Mouse (Mus musculus): ENCODE measurements around the gene Gm11596.
"Not testable (repeated sequence)": the region's sequence is repeated elsewhere in the genome, so short reads cannot be mapped to it uniquely, and the experiment has no call there.

Gene Gm11596

DNA sequence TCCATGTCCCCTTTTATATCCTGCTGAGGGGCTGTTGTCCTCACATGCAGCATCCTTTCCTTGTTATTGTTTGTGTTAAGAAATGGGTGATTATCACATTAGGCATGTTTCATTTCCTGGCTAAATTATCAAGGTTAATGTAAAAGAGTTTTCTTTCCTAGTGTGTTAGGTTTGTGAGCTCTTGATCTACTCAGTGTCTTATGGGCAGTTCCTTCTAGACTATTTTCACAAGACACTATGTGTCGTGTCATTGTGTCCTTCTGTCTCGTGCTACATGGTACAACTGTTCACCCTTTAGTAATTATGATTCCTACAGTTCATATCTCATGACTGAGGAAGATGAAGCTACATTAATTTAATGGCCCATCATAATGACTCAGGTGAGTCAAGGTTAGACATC lies at the start of gene Gm11596:
Gm11596 (minus strand) TSS at position 101 of the 400 bp plus-strand sequence.
- DNase-seq, result no peak

DNA sequence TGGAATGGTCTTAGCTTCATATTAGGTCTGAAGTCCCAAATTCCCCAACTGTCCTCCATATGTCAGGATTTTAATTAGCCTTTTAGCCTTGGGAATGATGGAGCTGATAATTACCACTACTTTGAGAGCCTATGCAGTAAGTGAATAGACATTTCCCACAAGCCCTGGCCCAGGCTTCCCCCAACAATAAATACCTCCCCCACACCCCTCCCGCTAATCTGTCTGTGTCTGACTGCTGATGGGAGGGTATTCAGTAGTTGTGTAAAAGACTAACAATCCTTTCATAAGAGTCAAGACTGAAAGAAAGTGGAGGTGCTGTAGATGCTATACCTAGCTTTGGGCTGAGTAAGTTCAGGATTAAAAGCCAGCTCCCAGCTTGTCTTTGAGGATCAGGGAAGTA lies 48.9 kb upstream of the Gm11596 start:
- no peak for DNase-seq

DNA sequence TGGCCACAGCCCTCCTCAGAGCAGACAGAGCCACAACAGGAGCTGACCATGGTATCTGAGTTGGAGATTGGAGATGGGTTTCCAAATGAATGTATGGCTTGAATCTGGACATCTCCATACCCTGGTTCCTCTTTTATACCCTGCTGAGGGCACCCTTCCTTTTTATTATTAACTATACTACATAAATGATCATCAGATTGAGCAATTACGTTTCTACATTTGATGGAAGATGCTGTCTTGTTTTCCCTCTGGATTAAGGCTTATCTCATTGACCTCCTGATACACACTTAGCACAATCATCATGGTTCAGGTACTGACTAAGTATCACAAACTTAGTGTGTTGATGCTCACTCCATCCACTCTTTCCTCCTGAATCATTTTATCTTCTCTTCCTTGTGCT lies 44.7 kb upstream of the Gm11596 start, which contains the start of gene 2300003K06Rik:
2300003K06Rik (minus strand) TSS at position 101 of the 400 bp plus-strand sequence.
- DNase-seq, result no peak

DNA sequence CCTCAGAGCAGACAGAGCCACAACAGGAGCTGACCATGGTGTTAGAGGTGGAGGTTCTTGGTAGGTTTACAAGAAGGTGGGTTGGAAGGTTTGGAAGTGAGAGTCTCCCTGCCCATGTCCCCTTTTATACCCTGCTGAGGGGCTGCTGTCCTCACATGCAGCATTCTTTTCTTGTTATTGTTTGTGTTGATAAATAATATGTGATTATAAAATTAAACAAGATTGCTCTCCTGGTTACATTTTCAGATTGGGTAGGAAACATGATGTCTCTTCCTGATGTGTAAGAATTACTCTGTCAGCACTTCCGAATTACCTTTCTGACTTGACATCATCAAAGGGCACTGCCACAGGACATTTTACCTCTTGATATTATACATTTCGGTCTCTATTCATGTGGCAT lies 22.3 kb upstream of the Gm11596 start, which contains the start of gene Gm11564:
Gm11564 (minus strand) TSS at position 101 of the 400 bp plus-strand sequence.
- DNase-seq, result not testable (repeated sequence)

DNA sequence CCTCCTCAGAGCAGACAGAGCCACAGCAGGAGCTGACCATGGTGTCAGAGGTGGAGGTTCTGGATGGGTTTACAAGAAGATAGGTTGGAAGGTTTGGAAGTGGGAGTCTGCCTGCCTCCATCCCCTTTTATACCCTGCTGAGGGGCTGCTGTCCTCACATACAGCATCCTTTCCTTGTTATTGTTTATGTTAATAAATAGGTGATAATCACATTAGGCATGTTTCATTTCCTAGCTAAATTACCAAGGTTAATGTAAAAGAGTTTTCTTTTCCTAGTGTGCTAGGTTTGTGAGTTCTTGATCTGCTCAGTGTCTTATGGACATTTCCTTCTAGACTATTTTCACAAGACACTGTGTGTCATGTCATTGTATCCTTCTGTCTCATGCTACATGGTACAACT lies 16.5 kb upstream of the Gm11596 start, which contains the start of gene Krtap4-13:
Krtap4-13 (minus strand) TSS at position 101 of the 400 bp plus-strand sequence.
- not testable (repeated sequence) for DNase-seq

DNA sequence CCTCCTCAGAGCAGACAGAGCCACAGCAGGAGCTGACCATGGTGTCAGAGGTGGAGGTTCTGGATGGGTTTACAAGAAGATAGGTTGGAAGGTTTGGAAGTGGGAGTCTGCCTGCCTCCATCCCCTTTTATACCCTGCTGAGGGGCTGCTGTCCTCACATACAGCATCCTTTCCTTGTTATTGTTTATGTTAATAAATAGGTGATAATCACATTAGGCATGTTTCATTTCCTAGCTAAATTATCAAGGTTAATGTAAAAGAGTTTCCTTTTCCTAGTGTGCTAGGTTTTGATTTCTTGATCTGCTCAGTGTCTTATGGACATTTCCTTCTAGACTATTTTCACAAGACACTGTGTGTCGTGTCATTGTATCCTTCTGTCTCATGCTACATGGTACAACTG lies 11.1 kb upstream of the Gm11596 start, which contains the start of gene Gm11554:
Gm11554 (minus strand) TSS at position 101 of the 400 bp plus-strand sequence.
- not testable (repeated sequence) for DNase-seq

DNA sequence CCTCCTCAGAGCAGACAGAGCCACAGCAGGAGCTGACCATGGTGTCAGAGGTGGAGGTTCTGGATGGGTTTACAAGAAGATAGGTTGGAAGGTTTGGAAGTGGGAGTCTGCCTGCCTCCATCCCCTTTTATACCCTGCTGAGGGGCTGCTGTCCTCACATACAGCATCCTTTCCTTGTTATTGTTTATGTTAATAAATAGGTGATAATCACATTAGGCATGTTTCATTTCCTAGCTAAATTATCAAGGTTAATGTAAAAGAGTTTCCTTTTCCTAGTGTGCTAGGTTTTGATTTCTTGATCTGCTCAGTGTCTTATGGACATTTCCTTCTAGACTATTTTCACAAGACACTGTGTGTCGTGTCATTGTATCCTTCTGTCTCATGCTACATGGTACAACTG lies 5.6 kb upstream of the Gm11596 start, which contains the start of gene Gm11569:
Gm11569 (minus strand) TSS at position 101 of the 400 bp plus-strand sequence.
- DNase-seq, result not testable (repeated sequence)

DNA sequence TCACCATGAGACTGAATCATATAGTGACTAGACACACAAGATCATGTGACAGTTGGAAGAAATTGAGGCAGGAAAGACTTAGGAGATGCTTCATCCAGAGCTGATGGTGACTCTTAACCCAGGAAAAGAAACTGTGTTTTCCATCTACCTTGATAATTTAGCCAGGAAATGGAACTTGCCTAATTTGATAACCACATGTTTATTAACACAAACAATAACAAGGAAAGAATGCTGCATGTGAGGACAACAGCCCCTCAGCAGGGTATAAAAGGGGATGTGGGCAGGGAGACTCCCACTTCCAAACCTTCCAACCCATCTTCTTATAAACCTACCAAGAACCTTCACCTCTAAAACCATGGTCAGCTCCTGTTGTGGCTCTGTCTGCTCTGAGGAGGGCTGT lies 8.4 kb downstream of the Gm11596 start, which contains the start of gene Krtap4-9:
Krtap4-9 (plus strand) TSS at position 301 of the 400 bp plus-strand sequence.
- DNase-seq, result not testable (repeated sequence)

DNA sequence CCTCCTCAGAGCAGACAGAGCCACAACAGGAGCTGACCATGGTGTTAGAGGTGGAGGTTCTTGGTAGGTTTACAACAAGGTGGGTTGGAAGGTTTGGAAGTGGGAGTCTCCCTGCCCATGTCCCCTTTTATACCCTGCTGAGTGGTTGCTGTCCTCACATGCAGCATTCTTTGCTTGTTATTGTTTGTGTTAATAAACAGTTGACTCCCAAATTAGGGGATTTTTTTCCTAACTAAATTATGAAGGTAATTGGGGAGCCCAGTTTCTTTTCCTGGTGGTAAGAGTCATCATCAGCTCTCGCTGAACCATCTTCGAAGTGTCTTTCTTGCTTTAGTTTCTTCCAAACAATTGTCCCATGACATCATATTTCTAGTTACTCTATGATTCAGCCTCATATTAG lies 12.7 kb downstream of the Gm11596 start, which contains the start of gene Krtap4-8:
Krtap4-8 (minus strand) TSS at position 101 of the 400 bp plus-strand sequence.
- DNase-seq, result no peak

DNA sequence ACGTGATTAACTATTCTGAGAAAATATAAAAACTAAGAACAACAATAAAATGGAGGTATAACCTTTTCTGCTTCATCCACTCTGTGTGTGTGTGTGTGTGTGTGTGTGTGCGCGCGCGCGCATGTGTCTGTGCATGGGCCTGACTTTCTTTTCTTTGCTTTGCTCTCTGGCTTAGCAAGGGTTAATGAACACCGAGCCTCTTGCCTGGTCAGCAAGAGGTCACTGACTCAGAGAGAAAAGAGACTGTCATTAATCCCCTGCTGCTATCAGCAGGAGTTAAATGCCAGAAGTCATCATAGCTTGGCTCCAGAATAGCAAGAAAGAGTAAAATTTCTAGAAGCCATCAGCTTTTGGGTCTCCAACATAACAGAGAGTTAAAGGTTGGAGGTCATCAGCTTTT lies 14.9 kb downstream of the Gm11596 start:
- DNase-seq, result peak; percentile 35

DNA sequence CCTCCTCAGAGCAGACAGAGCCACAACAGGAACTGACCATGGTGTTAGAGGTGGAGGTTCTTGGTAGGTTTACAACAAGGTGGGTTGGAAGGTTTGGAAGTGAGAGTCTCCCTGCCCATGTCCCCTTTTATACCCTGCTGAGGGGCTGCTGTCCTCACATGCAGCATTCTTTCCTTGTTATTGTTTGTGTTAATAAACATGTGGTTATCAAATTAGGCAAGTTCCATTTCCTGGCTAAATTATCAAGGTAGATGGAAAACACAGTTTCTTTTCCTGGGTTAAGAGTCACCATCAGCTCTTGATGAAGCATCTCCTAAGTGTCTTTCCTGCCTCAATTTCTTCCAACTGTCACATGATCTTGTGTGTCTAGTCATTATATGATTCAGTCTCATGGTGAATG lies 20.5 kb downstream of the Gm11596 start, which contains the start of gene Gm11595:
Gm11595 (minus strand) TSS at position 101 of the 400 bp plus-strand sequence.
- not testable (repeated sequence) for DNase-seq

DNA sequence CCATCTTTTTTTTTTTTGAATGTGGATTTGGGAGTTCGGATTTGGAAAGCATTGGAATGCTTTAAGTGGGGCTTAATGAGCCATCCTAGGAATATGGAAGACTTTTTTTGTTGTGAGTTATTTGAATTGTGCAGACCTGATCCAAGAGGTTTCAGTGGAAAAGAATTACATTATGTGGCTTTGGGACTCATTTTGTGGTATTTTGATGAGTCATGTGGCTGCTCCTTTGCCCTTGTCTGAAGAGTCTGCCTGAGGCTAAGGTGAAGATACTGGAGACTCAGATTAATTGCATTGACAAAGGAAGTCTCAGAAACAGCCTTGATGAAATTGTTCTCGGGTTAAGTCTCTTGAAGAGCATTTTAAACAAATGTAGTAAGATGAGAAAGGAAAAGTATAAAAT lies 24.9 kb downstream of the Gm11596 start:
- DNase-seq, result no peak

DNA sequence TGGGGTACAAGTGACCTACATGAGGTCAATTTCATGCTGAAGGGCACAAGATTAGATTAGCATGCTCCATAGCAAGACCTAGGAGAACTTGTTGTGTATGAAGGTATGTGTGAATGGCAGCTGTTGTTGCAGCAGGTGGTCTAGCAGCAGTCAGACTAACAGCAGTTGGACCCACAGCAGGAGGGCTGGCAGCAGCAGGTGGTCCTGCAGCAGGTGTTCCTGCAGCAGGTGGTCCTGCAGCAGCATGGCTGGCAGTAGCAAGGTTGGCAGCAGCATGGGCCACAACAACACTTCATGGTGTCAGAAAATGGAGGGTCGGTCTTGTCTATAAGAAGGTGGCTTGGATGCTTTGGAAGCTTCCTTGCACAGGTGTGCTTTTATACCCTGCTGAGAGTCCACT lies 34.4 kb downstream of the Gm11596 start:
- no peak for DNase-seq

DNA sequence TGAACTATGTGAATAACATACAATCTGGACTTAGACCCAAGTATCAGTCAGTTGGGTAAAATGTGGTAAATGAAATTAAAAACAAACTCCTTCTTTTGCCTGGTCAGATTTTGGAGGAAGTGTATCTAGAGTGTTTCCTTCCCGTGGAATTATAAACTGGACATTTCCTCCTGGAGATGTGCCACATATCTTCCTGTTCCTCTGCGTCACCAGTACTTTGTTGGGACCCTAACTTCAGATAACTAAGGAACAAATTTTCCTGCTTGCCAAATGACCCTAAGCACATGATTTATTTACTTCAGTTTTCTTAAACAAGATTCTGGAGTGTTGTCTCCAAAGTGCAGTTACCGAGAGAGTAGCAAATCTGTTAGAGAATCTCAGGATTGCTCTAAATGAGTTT lies 49.3 kb downstream of the Gm11596 start:
- peak; percentile 20 for DNase-seq

All from kidney, adult 9 months (tissue).